Mouse (Mus musculus) kidney, adult 9 months (tissue): Measurements from ENCODE around the gene Ube2v1.

Experiments
- DNase-seq: peaks from one replicate; pipeline ENCODE4 v3.0.0; 2022

The Ube2v1 gene

GRCm38 (mm10) chr2:167588774-167589577 is 42.9 kb downstream of the Ube2v1 start:
- DNase-seq: peak; percentile 69

GRCm38 (mm10) chr2:167586976-167587375 is 44.9 kb downstream of the Ube2v1 start:
- DNase-seq: no peak

GRCm38 (mm10) chr2:167586041-167586440 is 45.9 kb downstream of the Ube2v1 start:
- peak; percentile 51 for DNase-seq

DNA sequence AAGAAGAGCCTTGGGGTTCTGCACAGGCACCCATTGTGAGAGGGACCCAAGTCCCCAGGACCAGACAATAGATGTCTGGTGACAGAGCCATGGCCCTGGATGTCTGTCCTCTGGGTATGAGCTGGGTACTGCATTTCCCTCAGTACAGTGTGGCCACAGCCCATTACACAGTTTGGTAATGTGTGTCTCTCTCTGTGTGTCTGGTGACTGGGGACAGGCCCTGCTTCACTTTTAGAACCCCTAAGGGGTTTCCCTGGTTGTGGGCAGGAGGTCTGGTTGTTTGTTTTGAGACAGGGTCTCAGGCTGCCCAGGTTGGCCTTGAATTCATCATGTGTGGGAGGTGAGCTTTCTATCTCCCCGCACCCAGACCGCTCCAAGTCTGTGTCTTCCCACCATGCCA is 46.6 kb downstream of the Ube2v1 start:
- no peak for DNase-seq

- no peak for DNase-seq
Measured at GRCm38 (mm10) chr2:167583161-167583952, 48.5 kb downstream of the Ube2v1 start.

- no peak for DNase-seq
Measured at GRCm38 (mm10) chr2:167578521-167578920, 53.4 kb downstream of the Ube2v1 start.

DNA sequence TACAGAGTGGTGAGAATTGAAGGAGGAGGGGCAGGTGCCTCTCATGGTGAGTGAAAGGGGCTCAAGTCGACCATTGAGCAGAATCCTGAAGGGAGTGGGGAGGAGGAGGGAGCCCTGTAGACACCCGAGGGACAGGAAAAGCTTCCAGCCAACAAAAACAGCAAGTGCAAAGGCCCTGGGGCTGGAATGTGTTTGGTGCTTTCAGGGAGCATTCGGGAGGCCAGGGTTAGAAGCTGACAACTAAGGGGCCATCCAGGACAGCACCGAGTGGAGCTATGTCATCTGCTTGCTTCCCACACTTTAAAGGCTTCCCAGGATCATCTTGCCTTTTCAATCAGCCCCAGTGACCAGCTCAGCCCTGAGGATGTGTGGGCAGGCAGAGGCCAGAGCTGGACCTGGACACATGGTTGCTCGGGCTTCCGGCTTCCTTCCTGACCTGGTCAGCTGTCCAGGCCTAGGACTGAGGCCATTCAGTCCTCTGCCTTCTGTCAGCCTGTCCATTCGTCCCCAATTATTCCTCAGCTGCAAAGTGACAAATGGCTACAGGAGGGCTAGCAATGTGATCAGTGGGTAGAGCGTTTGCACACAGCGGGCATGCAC is 54.6 kb downstream of the Ube2v1 start:
- no peak for DNase-seq

GRCm38 (mm10) chr2:167576121-167576620 is 55.7 kb downstream of the Ube2v1 start:
- no peak for DNase-seq

GRCm38 (mm10) chr2:167575581-167575980 is 56.3 kb downstream of the Ube2v1 start:
- DNase-seq: no peak

GRCm38 (mm10) chr2:167574814-167575213 is 57.1 kb downstream of the Ube2v1 start:
- no peak for DNase-seq

GRCm38 (mm10) chr2:167571442-167572220 is 60.3 kb downstream of the Ube2v1 start:
- DNase-seq: no peak

DNA sequence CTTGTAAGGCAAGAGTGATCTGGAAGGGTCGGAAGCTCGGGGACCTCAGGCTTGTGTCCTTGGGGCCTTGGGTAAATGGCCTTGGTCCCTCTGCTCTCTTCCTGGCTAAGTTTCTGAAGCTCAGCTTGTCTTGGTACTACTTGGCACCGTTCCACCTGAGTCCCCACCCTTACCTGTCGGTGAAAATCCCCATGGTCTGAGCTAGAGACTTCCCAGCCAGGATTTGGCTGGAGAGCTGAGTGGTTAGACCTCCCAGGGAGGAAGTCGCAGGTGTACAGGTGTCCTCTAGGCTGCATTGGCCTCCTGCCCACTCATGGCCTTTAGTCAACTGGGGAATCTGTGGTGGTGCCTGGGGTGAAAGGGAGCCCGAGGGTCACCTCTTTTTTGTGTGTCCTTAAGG is 61.1 kb downstream of the Ube2v1 start:
- no peak for DNase-seq

DNA sequence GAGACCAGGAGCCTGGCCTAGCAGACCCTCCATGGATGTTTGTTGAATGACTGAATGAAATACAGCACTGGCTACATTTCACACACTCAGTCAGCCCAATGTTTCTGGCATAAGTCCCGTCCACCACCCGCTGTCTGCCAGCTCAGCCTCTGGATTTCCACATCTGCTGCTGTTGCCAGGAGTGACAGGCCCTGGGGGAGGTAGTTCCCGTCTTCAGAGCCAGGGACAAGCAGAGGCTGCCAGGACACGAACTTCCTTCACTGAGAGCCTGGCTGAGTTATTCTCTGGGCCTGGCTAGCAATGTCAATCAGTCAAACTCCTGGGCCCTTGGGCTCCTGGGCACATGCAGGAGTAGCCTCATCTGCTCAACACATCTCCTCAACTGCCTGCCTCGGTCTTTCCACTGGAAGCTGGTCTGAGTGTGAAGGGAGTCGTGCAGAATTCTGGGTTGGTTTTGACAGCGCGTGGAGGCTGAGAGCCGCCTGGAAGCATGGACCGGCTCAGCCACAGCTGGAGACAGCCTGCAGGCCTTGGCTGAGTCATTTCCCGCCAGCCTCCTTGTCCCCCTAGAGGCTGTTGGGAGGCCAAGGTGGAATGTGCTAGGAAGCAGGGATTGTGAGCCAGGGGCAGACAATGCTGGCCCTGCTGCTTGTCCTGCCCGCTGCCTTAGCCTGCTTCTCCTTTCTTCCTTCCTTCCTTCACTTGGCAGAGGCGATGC is 61.8 kb downstream of the Ube2v1 start:
- peak; percentile 53 for DNase-seq

DNA sequence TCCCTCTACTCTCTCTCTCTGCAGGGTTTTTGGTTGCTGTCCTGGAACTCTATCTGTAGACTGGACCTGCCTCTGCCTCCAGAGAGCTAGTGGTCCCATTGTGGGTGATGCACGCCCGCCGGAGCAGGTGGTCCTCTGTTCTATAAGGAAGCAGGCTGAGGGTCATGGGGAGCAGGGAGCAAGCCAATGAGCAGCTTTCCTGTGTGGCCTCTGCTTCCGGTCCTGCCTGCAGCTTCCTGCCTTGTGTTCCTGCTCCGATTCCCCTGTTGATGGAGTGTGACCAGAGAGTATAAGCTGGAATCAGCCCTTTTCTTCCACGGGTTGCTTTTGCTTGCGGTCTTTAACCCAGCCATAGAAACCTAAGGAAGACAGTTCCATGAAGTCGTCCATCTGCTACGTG is 63.8 kb downstream of the Ube2v1 start:
- no peak for DNase-seq

GRCm38 (mm10) chr2:167565682-167566081 is 66.2 kb downstream of the Ube2v1 start:
- peak; percentile 71 for DNase-seq

DNA sequence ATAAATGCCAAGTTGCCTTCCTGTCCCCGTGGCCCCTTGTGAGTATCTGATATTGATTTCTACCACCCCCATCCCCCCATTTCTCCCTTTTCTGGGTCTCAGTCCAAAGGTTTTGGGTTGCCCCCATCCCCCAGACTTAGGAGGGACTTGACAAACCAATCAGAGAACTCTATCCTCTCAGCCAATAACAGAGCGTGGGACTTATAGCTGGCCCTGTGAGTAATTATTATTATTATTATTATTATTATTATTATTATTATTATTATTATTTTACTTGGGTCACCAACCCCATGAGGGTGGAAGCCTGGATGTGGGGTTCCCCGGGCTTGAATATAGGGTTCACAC is 66.6 kb downstream of the Ube2v1 start:
- DNase-seq: no peak

DNA sequence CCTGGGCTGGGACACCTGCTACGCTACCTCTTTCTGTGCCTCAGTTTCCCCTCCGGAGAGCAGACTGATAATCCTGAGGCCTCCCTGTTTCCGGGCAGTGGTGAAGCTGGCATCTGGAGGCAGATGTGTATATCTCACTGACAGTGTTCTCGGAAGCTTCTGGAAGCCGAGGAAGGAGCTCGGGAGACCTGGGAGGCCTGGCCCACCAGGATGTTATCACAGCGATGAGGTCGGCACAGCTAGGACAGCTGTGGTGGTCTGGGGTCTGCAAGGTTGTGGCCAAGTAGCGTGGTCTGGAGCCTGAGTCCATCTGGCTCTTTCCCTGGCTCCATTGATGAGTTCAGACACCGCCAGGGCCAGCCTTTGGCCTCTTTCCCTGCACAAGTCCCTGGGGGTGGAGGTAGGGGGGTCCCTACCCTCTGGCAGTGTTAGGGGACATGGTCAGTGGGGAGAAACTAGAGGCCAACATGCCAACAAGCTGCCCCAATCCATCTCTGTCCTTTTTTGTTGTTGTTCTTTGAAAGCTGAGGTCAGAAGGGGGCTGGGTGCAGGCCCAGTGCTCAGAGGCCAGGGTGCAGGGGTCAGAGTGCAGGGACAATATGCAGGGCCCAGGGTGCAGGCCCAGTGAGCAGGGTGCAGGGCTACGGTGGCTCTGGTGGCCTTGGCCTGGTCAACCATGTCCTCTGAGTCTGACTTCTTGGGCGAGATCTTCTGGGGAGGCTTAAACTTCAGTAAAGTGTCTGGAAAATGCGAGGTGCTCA is 67.2 kb downstream of the Ube2v1 start:
- DNase-seq: no peak

DNA sequence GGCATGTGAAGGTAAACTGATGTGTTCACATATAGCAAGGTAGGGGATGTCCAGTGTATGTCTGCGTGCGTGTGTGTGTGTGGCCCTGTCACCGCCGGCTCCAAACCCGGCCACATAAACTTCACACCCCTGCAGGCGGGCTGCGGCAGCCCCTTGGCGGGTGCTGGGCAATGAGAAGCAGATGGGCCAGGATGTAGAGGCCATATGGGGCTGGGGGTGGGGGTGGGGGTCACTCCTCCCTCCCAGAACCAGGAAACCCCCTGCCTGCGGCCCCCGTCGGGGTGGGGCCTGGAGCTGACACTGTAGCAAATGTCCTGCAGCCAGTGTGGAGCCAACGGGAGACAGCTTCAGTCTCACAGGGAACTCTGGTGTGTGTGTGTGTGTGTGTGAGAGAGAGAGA is 68.2 kb downstream of the Ube2v1 start:
- DNase-seq: no peak

DNA sequence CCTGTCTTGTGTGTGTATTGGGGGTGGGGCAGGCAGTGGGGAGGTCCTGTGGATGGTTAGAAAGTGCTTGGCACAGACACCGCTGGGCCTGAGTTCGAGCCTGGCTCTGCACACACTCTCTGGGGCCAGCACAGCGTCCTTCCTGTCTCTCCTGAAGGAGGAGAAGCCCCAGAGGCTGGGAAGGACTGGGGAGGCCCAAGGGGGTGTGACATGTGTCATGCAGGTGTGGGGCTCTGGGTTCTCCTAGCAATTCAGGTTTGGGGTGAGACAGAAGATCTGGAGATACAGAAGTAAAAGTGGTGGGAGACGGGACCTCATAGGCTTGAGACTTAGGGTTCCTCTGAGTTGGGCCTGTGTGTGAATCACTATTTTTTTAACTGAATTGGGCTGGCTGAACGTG is 68.9 kb downstream of the Ube2v1 start:
- DNase-seq: no peak

DNA sequence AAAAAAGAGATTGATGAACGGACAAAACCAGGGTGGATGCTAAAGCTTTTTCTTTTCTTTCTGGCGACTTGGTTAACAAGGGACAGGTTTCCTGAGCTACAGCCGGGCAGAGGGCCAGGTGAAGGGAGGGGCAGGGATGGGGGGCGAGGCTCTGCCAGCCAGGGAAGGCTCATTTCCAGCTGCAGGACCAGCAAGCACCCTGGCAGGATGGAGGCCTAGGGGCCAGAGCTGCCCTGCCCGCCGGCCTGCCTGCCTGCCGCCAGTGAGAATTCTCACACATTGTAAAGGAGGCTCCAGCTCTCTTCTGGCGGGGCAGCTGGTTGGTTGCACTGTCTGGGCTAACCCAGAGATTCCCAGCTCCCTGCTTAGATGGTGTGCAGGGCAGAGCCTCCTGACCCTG is 69.8 kb downstream of the Ube2v1 start:
- no peak for DNase-seq

DNA sequence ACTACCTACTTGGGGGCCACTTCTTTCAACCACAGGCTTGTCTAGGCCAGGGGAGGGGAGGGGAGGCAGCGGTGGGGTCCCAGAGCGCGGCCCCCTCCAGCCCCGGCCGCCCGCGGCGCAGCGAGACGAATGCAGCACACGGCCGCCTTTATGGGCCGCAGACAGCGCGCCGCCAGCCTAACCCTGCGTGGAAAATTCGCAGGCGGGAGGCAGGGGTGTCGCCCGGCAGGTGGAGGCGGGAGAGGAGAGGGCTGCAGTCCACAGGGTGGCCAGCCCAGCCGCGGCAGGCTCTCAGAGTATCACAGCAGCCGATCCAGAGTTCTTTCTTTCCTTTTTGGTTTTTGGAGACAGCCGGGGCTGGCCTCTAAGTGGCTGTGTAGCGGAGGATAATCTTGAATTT is 72.5 kb downstream of the Ube2v1 start:
- DNase-seq: no peak
